Mouse (Mus musculus): ENCODE results near the gene Sept5. TPM values are rescaled to one million over a fixed set of nuclear protein-coding genes. Genes with fewer than 3 reads are reported as not detected.

Gene Sept5
- 1 to 10 TPM in 1 of 2 experiments, not detected in 1; 1.5 TPM for polyA plus RNA-seq (2017; shearing (Covaris generic))

DNA sequence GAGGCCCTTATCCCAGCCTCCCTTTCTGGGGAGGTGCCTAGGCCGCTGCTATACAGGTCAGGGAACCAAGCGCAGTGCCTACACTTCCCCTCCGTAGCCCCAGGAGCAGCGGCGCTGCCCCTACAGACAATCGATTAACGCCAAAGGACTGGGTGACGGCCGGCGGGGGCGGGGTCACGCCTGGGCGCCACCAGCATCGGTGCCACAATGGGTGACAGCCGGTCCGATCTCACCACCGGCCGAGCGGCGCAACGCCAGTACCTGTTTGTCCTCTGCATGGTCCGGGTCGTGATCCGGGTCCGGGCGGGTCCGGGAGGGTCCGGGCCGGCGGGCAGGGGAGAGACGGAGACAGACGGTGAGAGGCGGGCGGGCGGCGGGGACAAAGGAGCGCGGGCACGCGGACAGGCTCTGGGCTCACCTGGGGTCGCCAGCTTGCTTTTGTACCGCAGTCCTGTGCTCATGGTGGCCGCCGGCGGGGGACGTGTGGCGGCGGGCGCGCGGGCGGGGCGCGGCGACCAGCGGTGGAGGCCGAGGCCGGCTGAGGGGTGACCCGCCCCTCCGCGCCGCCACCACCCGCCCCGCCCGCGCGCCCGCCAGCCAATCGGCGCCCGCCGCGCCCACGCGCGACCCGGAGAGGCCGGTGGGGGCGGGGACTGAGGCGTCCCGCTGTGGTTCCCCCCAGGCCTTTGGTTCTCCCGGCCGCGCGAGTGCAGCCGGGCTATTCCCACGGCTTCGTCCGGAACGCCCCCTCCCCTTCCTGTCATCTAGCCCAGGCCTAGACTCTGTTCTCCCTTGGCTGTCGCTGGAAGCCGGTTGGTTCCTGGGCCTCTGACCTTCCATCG is at the start of gene Sept5:
Gene Sept5, minus strand, starts transcription at position 565 of the 842 bp plus-strand sequence.

DNA sequence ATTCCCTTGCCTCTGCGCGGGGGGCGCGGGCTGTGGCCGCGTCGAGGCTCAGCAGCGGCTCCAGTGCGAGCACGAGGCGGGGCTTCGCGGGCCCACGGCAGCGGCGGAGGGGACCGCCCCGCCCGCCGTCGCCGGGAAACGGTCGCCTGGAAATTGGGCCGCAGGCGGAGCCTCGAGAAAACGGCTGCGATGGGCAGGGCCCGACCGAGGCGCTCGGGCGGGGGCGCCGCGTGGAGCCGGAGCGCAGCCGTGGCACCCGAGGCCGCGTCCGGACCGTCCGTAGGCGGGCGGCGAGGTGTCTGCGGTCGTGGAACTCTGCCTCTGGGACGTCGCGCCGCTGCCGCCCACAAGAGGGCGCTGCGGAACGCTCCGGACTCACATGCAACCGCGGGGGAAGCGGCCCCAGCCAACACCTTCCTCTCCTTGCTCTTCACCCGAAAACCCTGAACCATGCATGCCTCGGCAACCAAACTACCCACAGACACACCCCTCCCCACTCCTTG is 3.3 kb downstream of the Sept5 start, which contains the start of gene Gm49601:
Gene Gm49601, minus strand, starts transcription at position 52 of the 503 bp plus-strand sequence.

DNA sequence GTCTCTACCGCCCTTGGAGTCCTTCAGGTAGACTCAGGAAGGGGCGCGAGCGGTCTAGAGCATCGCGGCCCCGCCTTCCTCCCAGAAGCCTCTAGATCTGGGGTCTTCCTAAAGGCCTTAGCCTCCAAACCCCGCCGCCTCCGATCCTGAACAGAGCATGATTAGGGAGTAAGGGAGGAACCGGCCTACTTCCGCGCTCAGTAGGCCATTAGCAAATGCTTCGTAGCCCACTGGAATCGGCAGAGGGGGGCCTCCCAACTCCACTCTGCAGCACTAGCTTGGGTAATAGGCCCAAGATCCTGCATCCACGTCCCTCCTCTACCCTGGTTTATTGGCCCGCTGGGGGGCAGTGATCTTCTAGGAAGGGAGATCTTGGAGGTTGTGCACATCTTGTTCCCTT is 7.7 kb downstream of the Sept5 start, which contains the start of gene Gp1bb:
Gene Gp1bb, minus strand, starts transcription at position 385 of the 400 bp plus-strand sequence.

DNA sequence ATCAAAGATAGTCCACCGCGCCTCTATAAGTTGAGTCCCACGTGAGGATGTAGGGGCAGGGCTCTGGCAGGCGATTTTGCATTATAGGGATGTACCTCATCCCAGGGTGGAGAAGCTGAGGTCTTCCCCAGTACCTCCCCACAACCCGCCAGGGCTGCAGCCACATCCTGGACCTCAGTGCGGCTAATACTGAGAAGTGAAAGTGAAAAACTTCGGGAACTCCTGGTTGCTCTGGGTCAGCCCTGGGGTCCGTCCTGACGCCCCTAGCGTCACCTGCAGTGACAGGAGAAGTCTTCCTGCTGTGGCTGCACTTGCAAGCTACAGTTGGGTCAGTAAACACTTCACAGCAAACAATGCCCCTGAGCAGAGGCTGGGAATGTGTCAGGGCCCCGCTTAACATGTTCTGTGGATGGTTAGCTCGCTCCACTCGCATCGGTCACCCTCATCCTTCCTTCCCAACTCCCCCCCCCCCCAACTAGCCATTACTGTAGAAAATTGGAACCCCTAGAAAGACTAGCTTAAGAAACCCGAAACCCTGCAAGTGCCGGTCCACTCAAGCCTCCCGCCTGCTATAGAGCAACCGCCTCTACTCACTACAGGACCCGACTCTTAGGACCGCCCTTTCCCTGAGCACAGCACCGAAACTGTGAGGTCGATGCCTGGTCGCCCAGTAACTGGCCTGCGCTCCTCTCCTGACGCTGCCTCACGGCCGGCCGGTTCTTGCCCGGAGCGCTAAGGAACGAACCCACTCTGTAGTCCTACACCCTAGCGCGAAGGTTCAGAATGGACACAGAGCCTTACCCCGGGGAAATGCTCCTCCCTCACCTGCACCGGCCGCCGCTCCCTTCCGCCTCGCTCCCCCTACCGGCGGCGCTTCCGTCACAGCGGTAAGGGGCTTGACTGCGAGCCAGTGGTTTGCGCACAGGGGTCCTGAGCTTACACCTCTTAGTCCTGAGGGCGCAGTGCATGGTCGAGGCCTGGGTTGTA is 39.7 kb downstream of the Sept5 start, which contains the start of gene Tbx1:
Gene Tbx1, minus strand, starts transcription at position 868 of the 987 bp plus-strand sequence.

Other genes with a start within 250 kb of the Sept5 start
- gene Txnrd2, start 203.6 kb downstream of the Sept5 start, polyA plus RNA-seq (2017; shearing (Covaris generic)) = 10 to 100 TPM; 30.2 to 39.9 TPM
- 10 to 100 TPM; 42.9 to 67.2 TPM for gene Comt, start 203.1 kb downstream of the Sept5 start, polyA plus RNA-seq (2017; shearing (Covaris generic))
- gene Gnb1l, start 131.2 kb downstream of the Sept5 start, polyA plus RNA-seq (2017; shearing (Covaris generic)) = 10 to 100 TPM; 17.6 to 22.6 TPM
- gene Rtl10, start 131.1 kb downstream of the Sept5 start, polyA plus RNA-seq (2017; shearing (Covaris generic)) = under 1 TPM in 1 of 2 experiments, not detected in 1; 0.44 TPM
- gene Tbx1, start 39.3 kb downstream of the Sept5 start, polyA plus RNA-seq (2017; shearing (Covaris generic)) = not detected
- under 1 TPM in 1 of 2 experiments, not detected in 1; 0.13 TPM for gene Gp1bb, start 7.6 kb downstream of the Sept5 start, polyA plus RNA-seq (2017; shearing (Covaris generic))
- gene Gm49601, start 3.5 kb downstream of the Sept5 start, polyA plus RNA-seq (2017; shearing (Covaris generic)) = 1 to 10 TPM in 1 of 2 experiments, under 1 TPM in 1; 0.18 to 1.1 TPM
- 1 to 10 TPM in 1 of 2 experiments, under 1 TPM in 1; 0.18 to 1.3 TPM for gene Cldn5, start 146.9 kb upstream of the Sept5 start, polyA plus RNA-seq (2017; shearing (Covaris generic))
- gene Ufd1, start 181.8 kb upstream of the Sept5 start, polyA plus RNA-seq (2017; shearing (Covaris generic)) = 100 to 1,000 TPM; 126 to 146 TPM
- 1 to 10 TPM; 3.9 to 4.0 TPM for gene Cdc45, start 182.0 kb upstream of the Sept5 start, polyA plus RNA-seq (2017; shearing (Covaris generic))
- gene 2510002D24Rik, start 206.6 kb upstream of the Sept5 start, polyA plus RNA-seq (2017; shearing (Covaris generic)) = 100 to 1,000 TPM in 1 of 2 experiments, 10 to 100 TPM in 1; 85.1 to 104 TPM
- not detected for gene Gm28539, start 206.6 kb upstream of the Sept5 start, polyA plus RNA-seq (2017; shearing (Covaris generic))
- 10 to 100 TPM; 79.1 to 81.2 TPM for gene Mrpl40, start 246.9 kb upstream of the Sept5 start, polyA plus RNA-seq (2017; shearing (Covaris generic))
- 10 to 100 TPM; 22.3 to 27.1 TPM for gene Hira, start 247.1 kb upstream of the Sept5 start, polyA plus RNA-seq (2017; shearing (Covaris generic))

Measured in inflammation-experienced regulatory T-cells (primary cell).